Mouse (Mus musculus) CH12F3 (cell line): ENCODE data around the gene Gm10031.

Experiments
- in situ Hi-C: fragments of 300-500 bp; cut with MboI; formaldehyde crosslinking; loops from 2 replicates; pipeline ENCODE4 v1.14.3; 2020; ENCODE audit warnings: low sequenced_read_pairs

The Gm10031 gene

GRCm38 (mm10) chr1:156539787-156540560 is 16.2 kb downstream of the Gm10031 start:
- in situ Hi-C loops, result no loop called here

DNA sequence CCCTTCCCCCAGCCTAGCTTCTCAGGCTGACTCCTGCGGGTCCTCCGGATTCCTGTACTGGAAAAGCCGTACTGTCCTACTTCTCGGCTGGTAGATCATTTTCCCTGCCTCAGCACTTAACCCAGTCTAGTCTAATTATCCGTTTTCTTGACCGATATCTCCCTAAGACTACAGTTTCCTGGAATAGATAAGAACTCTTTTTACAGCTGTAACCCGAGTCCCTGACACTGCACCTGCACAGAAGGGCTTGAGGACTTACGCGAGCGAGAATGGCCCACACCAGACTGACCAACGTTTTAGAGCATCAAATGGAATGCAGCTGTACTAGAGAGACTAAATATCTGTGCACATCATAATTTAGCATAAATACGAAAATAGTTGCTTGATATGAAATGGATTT is 20.2 kb downstream of the Gm10031 start:
- in situ Hi-C loops, result no loop called here

- in situ Hi-C loops, result no loop called here
Observed at GRCm38 (mm10) chr1:156558024-156558930, 34.5 kb downstream of the Gm10031 start, which contains the start of gene Abl2. TSS of gene Abl2 (plus strand) at chr1:156558786.

- in situ Hi-C loops, result no loop called here
Observed at GRCm38 (mm10) chr1:156558950-156559640, 35.3 kb downstream of the Gm10031 start.

DNA sequence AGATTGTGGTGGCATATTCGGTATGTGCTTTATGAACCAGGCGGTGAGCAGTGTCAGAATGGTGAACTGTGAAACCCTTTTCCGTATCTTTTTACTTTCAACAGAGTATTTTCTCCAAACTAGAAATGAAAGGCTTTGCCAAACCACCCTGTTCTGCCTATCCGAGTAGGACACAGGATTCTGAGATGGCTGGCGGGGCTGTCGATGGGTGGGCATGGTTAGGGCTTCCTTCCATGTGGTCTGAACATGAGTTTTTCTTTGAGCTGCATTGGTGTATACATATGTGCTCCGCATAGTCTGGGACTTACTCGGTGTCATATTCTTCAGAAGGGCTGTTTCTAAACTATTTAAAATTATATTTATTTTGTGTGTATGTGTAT is 35.8 kb downstream of the Gm10031 start:
- in situ Hi-C loops, result no loop called here

DNA sequence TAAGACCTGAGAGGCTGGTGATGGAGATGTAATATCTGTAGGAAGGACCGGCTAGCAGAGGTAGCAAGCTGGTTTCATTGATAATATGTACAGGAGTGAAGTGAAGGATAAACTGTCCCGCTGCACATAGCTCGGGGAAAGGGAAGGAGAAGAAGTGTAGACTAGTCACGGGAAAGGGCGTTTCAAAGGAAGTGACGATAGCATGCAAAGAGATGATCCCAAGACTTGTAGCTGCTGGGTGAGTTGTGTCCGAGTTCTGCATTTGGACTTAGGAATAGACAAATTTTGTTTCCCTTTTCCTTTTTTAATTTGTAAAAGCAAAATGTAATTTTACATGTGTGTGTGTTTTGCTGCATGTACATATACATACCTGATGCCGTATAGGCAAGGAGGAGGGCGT is 36.7 kb downstream of the Gm10031 start:
- in situ Hi-C loops, result no loop called here

DNA sequence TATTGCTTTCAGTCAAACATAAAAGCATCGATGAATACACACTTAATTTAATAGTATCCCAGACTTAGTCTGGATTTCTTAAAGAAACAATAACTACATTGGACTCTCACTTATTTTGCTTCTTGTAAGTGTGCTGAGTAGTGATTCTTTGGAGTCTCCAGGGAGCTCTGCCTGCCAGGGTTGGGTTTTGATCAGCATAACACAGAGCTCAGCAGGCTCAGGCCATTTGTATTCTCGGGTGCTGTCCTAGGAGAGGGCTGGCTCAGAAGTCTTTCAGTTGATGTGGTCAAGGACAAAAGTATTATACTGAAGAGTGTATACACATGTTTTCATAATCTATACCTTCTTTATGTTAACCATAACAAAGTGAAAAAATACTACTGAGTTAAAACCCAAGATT is 41.5 kb downstream of the Gm10031 start:
- in situ Hi-C loops, result no loop called here

GRCm38 (mm10) chr1:156566132-156566531 is 42.3 kb downstream of the Gm10031 start:
- in situ Hi-C loops, result no loop called here

DNA sequence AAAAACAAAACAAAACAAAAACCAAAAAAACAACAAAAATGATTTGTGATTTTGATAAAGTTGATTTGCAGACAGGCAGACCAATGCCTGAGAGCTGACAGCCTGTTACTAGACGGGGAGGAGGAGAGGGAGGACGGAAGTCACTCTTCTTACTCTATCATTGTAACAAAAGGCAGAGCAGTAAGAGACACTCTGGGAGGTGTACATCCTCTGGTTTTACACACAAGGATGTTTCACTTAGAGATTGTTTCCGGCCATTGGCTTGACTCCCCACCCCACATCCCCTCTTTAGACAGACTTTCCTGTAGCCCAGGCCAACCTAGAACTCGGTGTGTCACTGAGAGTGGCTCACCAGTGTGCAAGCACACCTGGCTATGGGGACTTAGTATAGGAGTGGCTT is 45.8 kb downstream of the Gm10031 start:
- in situ Hi-C loops, result no loop called here

GRCm38 (mm10) chr1:156572952-156573351 is 49.1 kb downstream of the Gm10031 start:
- in situ Hi-C loops, result no loop called here
